Mouse (Mus musculus) forebrain, embryonic 10.5 days (tissue): ENCODE results near the gene Fam174a. TPM values are rescaled to one million over a fixed set of nuclear protein-coding genes. Genes with fewer than 3 reads are reported as not detected.
A peak's percentile ranks its signal among the peaks of the same experiment; 100 is the strongest.

ENCODE experiments used
- DNase-seq: peaks from one replicate; pipeline ENCODE4 v3.0.0-alpha.2; 2017; ENCODE audit warnings: low spot score; ENCODE audit errors: extremely low spot score
- H3K27ac ChIP-seq: fragments of 300-500 bp; sonication (generic); 2 replicates; pipeline ENCODE4 v1.5.1; 2016; ENCODE audit warnings: mild to moderate bottlenecking
- H3K27me3 ChIP-seq: fragments of 300-500 bp; sonication (generic); 2 replicates; pipeline ENCODE4 v1.6.1; 2016; ENCODE audit warnings: mild to moderate bottlenecking; ENCODE audit not compliant: poor library complexity, severe bottlenecking
- H3K36me3 ChIP-seq: fragments of 300-500 bp; sonication (generic); replicated peaks from 2 replicates; pipeline ENCODE4 v1.6.1; 2016; ENCODE audit warnings: mild to moderate bottlenecking, moderate library complexity
- H3K4me1 ChIP-seq: fragments of 300-500 bp; sonication (generic); 2 replicates; pipeline ENCODE4 v1.6.1; 2016
- H3K4me3 ChIP-seq: fragments of 300-500 bp; sonication (generic); 2 replicates; pipeline ENCODE4 v1.5.1; 2016; ENCODE audit warnings: mild to moderate bottlenecking, moderate library complexity
- H3K9me3 ChIP-seq: fragments of 300-500 bp; sonication (generic); 2 replicates; pipeline ENCODE4 v1.6.1; 2016; ENCODE audit warnings: mild to moderate bottlenecking, moderate library complexity
- WGBS: fragments of 180-500 bp; shearing (Covaris S2); methylation state at CpG from one replicate; pipeline ENCODE4 v1.1.7; 2016; 5-methylcytosine and 5-hydroxymethylcytosine counted together
- polyA plus RNA-seq: library from polyadenylated mRNA; unstranded; fragments of >200 nt; fragmentation: Nextera tagmentation; extraction: Ambion mirVana; gene quantifications from 2 replicates; pipeline ENCODE4 v1.2.1, GENCODE M21; 2016

Fam174a gene
- 14.4 and 14.6 TPM in 2 replicates for polyA plus RNA-seq

DNA sequence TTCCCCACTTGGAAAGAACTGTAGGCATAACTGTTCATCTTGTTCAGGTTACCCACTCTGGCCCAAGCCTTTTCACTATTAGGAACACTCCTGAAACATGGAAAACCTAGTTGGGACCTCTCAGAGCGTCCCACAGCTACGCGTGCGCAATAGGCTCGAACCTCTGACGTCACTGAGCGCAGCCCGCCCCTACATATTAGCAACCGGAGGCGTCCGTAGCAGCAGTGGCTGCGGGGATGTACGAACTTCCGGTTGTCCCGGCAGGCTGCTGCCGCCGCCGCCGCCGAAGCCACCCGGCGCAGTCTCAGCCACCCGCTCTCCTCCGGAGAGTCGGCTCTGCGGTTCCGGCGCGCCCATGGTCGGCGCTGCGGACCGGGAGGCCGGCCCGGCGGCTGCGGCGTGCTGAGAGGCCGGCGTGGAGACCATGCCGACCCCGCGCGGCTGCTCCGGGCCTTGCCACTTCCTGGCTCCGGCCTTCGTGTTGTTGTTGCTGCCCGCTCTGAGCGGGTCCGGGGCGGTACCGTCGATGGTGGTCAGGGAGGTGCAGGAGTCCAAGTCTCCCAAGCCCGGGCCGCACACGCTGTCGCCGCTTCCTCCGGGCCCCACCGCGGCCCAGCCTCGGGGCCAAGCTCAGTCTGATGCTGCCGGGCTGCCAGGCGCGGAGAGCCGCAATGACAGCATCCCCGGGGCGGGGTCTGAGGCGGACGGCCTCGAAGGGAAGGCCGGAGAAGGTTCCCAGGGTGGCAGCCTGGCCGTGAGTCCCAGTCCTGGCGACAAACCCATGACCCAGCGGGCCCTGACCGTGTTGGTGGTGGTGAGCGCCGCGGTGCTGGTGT, at the start of gene Fam174a:
Gene Fam174a, plus strand, starts transcription at position 231 of the 836 bp plus-strand sequence.
- DNase-seq: peak; percentile 88
- H3K36me3 ChIP-seq: no peaks in the 10 kb centered on the region
- WGBS: under 1% methylated on average over 79 of the region's 79 CpGs
- no peaks in the 10 kb centered on the region for H3K9me3 ChIP-seq
- peaks cover 11% of the 10 kb centered on the region for H3K4me1 ChIP-seq
- no peaks in the 10 kb centered on the region for H3K27me3 ChIP-seq
- H3K27ac ChIP-seq: peak within 1 kb of the TSS; percentile 89
- H3K4me3 ChIP-seq: peak within 1 kb of the TSS; percentile 93

DNA sequence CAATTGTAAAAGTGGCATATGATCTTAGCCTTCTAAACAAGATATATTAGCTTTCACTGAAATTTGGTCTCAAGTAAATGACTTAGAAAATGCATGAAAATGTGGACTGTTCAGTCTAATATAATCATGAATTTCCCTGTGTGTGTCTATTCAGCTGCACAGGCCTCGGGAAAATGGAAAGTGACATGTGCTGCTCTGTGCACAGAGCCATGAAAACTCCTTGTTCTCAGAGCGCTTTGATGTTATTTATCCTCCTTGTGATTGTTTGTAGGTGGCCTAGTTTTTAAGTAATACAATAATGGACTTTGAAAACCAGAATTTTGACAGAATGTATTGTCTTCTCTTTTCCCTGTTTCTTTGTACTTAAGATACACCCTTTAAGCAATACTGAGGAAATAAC, 49.6 kb upstream of the Fam174a start:
- H3K27ac ChIP-seq: no peak overlapping the region
- peaks cover 10% of the 10 kb centered on the region; the same call in 1 of the 2 replicates for H3K4me1 ChIP-seq
- no peaks in the 10 kb centered on the region for H3K27me3 ChIP-seq
- no peak for DNase-seq
- 37% methylated on average over 2 of the region's 2 CpGs for WGBS
- H3K4me3 ChIP-seq: no peak overlapping the region
- H3K9me3 ChIP-seq: no peaks in the 10 kb centered on the region
- H3K36me3 ChIP-seq: no peaks in the 10 kb centered on the region

DNA sequence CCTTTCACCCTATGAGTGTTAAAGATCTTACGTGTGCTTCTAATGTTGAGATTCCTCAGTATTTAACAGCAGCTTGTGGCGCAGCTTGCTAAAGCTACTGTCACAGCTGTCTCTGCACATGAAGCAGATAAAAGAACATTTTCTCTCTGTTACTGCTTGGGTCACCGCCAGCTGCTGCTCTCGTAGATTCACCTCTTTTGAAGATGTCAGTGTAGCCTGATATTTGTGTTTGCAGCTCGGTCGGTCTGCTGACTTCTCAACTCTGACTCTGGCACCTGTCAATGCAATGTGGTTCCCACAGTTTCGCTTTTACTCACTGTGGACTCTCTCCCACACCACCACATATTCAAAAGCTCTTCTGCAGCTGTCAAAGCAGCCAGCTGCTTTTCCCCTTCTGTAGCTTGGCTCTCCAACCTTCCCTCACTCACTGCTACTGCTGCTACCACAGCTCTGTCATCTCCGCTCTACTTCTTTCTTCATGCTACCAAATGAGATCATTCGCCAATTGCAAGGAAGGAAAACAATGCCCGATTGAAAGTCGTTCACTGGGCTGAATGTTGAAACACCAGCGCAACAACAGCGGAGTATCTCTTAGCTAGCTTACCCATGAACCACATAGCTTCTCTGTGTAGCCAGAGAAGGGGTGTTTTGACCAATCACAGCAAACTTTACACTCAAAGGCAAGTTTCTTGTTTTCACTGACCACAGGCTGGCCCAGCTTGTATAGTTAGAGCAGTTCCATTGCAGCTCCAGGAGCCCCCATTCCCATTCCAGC, 45.3 kb upstream of the Fam174a start:
- DNase-seq: no peak
- H3K4me3 ChIP-seq: no peak overlapping the region
- H3K27ac ChIP-seq: no peak overlapping the region
- peaks cover 10% of the 10 kb centered on the region; the same call in 1 of the 2 replicates for H3K4me1 ChIP-seq
- H3K36me3 ChIP-seq: no peaks in the 10 kb centered on the region
- H3K27me3 ChIP-seq: no peaks in the 10 kb centered on the region
- no peaks in the 10 kb centered on the region for H3K9me3 ChIP-seq
- WGBS: 75% methylated on average over 13 of the region's 13 CpGs

DNA sequence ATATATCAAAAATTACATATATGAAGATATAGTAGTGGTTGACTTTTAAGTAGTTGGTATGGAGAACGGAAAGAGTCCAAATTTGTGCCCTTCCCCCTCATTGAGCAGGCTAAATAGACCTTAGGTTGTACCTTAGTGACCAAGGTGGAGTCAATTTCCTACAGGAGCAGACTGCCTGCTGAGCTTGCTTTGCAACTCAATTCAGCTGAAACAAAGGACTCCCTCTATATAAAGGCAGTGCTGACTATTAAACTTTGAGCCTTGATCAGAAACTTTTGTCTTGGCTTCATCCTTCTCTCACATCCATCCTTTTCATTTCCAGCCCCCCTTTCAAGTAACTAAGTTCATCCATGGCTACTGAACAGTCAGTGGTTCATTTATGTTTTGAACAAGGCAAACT, 40.1 kb upstream of the Fam174a start:
- WGBS: 17% methylated on average over 1 of the region's 1 CpGs
- no peak for DNase-seq

DNA sequence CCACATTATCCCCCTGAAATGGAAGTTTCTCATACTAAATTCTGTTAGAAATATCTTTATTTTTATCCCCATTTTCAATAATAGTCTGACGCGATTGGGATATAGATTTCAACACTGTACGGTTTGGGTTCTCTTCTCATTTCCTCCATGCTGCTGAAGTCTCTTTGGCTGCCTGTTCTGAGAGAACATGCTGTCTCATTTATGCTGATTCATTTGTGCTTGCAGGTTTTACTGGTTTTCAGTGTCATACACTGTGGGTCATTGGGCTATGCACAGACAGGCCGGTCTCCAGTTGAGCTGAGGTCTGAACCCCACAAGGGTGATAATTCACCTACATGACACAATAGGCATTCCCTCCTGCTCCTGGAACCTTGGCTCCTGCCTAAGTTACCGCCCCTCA, 5.1 kb upstream of the Fam174a start:
- 82% methylated on average over 5 of the region's 5 CpGs for WGBS
- Histone ChIP-seq H3K4me1 (no peaks in the 10 kb centered on the region), H3K36me3 (no peaks in the 10 kb centered on the region), H3K9me3 (no peaks in the 10 kb centered on the region), H3K4me3 (no peak overlapping the region), H3K27ac (no peak overlapping the region), H3K27me3 (no peaks in the 10 kb centered on the region)
- DNase-seq: no peak

More for the DNA sequence above, 40.1 kb upstream of the Fam174a start:
- Histone ChIP-seq H3K4me1 (peaks cover 4% of the 10 kb centered on the region; the same call in 1 of the 2 replicates), H3K36me3 (no peaks in the 10 kb centered on the region), H3K9me3 (no peaks in the 10 kb centered on the region), H3K27ac (no peak overlapping the region), H3K27me3 (no peaks in the 10 kb centered on the region), H3K4me3 (no peak overlapping the region)

DNA sequence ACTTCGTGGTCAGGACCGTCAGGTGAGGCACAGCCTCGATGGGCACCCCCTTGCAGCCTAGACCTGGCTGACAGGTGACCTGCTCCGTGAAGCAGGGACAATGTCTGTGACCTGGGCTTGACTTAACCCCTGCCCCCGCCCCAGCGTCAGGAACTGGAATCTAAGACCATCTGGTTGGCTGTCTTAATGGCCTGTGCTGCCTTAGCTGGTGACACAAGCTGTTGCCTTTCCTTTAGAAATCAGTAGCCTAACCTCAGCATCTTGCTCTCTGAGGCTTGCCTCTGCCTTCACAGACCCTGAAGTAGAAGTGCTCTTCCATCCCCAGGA, 769 bp downstream of the Fam174a start:
- Histone ChIP-seq H3K27me3 (no peaks in the 10 kb centered on the region), H3K4me3 (peak overlapping the region; percentile 93), H3K36me3 (no peaks in the 10 kb centered on the region), H3K9me3 (no peaks in the 10 kb centered on the region), H3K4me1 (peaks cover 11% of the 10 kb centered on the region), H3K27ac (peak overlapping the region; percentile 89)
- WGBS: 1% methylated on average over 6 of the region's 6 CpGs
- DNase-seq: no peak

DNA sequence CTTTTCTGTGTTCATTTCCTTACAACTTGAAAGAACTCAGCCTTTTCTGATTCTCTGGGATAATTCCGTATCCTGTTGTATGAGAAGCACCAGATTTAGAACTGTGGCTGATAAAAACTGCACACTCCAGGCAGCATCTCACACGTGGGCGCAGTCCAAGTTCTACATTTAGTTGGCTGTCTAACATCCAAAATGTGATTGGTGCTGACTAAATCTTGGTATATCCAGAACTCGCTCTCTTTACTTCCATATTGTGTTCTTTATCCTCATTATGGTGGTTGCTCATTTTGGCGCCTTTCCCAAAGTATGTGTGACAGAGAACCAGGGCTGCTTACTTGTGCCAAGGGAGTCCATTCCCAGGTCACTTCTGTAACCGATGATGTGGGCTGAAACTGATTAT, 2.6 kb downstream of the Fam174a start:
- peaks cover 11% of the 10 kb centered on the region for H3K4me1 ChIP-seq
- no peak for DNase-seq
- 88% methylated on average over 6 of the region's 6 CpGs for WGBS
- no peaks in the 10 kb centered on the region for H3K36me3 ChIP-seq
- no peaks in the 10 kb centered on the region for H3K27me3 ChIP-seq
- H3K4me3 ChIP-seq: no peak overlapping the region
- no peaks in the 10 kb centered on the region for H3K9me3 ChIP-seq
- H3K27ac ChIP-seq: no peak overlapping the region

DNA sequence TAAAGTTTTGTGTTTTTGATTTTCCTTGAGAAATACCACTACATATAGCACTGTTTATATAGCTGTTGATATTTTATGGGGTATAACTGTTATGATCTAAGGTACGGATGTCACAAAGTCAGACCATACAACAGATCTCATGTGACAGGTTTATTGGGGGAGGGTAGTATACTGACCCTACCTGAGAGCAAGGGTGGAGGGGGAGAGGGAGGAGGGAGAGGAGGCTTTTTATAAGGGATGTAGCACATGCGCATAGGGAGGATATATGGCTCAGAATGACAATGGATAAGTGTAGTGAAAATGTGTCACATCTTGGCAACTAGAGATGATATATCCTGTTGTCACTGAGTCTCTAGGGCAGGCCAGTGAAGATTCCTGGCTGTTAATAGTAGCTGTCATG, 8.8 kb downstream of the Fam174a start:
- Histone ChIP-seq H3K4me3 (no peak overlapping the region), H3K27me3 (no peaks in the 10 kb centered on the region), H3K27ac (no peak overlapping the region), H3K9me3 (no peaks in the 10 kb centered on the region), H3K36me3 (peaks cover 14% of the 10 kb centered on the region), H3K4me1 (no peaks in the 10 kb centered on the region)
- 97% methylated on average over 2 of the region's 2 CpGs for WGBS
- DNase-seq: no peak

DNA sequence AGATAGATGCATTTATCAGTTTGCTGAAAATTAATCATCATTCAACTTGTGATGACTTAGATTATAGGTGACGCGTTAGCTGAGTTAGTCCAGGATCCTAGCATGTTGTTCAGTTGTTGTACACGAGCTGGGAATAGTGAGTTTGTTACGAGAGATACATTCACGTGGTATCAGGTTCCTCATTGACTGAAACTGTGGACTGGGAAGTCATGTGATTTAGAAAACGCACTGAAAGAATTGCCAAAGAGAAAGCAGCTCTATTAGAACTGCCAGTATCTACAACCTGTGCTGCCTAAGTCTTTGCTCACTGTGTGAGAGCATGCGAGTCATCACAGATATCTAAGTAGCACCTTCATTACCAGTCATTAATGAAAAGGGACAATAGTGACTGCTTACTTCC, 9.6 kb downstream of the Fam174a start:
- no peaks in the 10 kb centered on the region for H3K9me3 ChIP-seq
- H3K4me1 ChIP-seq: no peaks in the 10 kb centered on the region
- H3K27ac ChIP-seq: no peak overlapping the region
- H3K27me3 ChIP-seq: no peaks in the 10 kb centered on the region
- H3K4me3 ChIP-seq: no peak overlapping the region
- DNase-seq: no peak
- peaks cover 14% of the 10 kb centered on the region for H3K36me3 ChIP-seq
- 91% methylated on average over 7 of the region's 7 CpGs for WGBS

DNA sequence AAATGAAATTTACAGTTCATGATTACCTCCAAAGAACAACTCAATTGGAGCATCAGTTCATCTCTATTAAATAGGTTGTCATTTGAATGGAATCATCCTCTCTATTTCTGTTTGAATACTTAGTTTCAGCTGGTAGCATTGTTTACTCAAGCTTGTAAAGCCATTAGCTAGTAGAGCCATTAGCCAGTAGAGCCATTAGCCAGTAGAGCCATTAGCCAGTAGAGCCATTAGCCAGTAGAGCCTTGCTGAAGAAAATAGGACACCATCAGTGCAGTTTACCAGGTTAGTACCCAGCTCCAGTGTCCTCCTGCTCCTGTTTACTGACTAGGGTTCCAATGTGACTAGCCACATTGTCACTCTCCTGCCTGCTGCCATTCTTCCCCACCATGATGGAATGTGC, 13.4 kb downstream of the Fam174a start:
- Histone ChIP-seq H3K4me3 (no peak overlapping the region), H3K9me3 (no peaks in the 10 kb centered on the region), H3K27me3 (no peaks in the 10 kb centered on the region), H3K4me1 (no peaks in the 10 kb centered on the region), H3K27ac (no peak overlapping the region), H3K36me3 (peaks cover 14% of the 10 kb centered on the region)
- no peak for DNase-seq

DNA sequence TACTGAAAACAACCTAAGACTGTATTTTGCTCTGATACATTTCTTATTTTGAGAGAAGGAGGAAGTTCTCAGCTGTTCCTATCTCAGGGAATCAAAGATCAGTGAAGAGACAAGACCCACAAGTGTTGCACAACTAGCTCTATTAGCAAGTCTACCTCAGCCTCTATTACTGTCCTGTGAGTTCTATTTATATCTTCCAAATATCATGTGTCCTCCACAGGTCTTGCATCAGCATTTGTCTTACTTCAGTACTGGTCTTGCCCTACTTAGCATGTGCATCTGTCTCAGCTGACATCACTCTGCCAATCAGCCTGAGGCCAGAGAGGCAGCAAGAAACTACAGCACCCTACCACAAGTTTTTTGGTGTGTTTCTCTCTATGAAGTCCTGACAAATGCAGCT, 26.2 kb downstream of the Fam174a start:
- no peaks in the 10 kb centered on the region for H3K27me3 ChIP-seq
- no peak overlapping the region for H3K27ac ChIP-seq
- H3K9me3 ChIP-seq: no peaks in the 10 kb centered on the region
- H3K4me3 ChIP-seq: no peak overlapping the region
- DNase-seq: no peak
- H3K36me3 ChIP-seq: no peaks in the 10 kb centered on the region
- H3K4me1 ChIP-seq: no peaks in the 10 kb centered on the region

DNA sequence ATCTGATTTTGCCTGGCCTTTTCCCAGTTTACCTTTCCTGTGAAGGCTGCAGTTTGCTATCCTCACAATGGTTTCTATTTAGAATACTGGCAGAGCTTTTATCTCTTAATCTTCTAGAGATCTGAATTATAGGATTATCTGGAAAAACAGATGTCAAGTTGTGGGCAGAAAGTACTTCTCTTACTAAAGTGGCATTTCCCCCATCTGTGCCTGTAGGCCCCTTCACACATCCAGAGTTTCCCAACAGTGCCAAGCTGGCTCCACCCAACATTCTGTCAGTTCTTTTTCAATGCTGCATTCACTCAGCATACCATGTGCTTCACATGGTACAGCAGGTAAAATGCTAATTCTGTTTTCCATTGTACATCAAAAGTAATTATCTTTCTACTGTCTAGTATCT, 28.8 kb downstream of the Fam174a start:
- Histone ChIP-seq H3K27me3 (no peaks in the 10 kb centered on the region), H3K9me3 (no peaks in the 10 kb centered on the region), H3K27ac (no peak overlapping the region), H3K36me3 (no peaks in the 10 kb centered on the region), H3K4me1 (no peaks in the 10 kb centered on the region), H3K4me3 (no peak overlapping the region)
- DNase-seq: no peak
